Mouse (Mus musculus): ENCODE measurements around the gene Zfp867.

The Zfp867 gene

GRCm38 (mm10) chr11:59458973-59459372, 13.3 kb downstream of the Zfp867 start:
- no peak for DNase-seq (ENCODE audit: low read depth, low spot score)

- DNase-seq (ENCODE audit: low read depth, low spot score): no peak
These were observed 15.4 kb downstream of the Zfp867 start for GRCm38 (mm10) chr11:59456891-59457290.

GRCm38 (mm10) chr11:59456346-59456745, 15.9 kb downstream of the Zfp867 start:
- DNase-seq (ENCODE audit: low read depth, low spot score): no peak

GRCm38 (mm10) chr11:59451086-59451485, 21.2 kb downstream of the Zfp867 start, which contains the start of gene Snap47:
TSS of gene Snap47 (minus strand) at chr11:59451186.
- DNase-seq (ENCODE audit: low read depth, low spot score): no peak

GRCm38 (mm10) chr11:59450230-59450771, 22.0 kb downstream of the Zfp867 start:
- DNase-seq (ENCODE audit: low read depth, low spot score): peak; percentile 21

- DNase-seq (ENCODE audit: low read depth, low spot score): peak; percentile 85
These were observed 22.5 kb downstream of the Zfp867 start, which contains the start of gene Jmjd4 for GRCm38 (mm10) chr11:59449741-59450229. TSS of gene Jmjd4 (plus strand) at chr11:59450045.

GRCm38 (mm10) chr11:59443102-59443501, 29.2 kb downstream of the Zfp867 start:
- DNase-seq (ENCODE audit: low read depth, low spot score): no peak

GRCm38 (mm10) chr11:59437954-59438353, 34.3 kb downstream of the Zfp867 start:
- DNase-seq (ENCODE audit: low read depth, low spot score): no peak

GRCm38 (mm10) chr11:59432261-59432660, 40.0 kb downstream of the Zfp867 start:
- no peak for DNase-seq (ENCODE audit: low read depth, low spot score)

GRCm38 (mm10) chr11:59429959-59430358, 42.3 kb downstream of the Zfp867 start:
- DNase-seq (ENCODE audit: low read depth, low spot score): no peak

GRCm38 (mm10) chr11:59428057-59428660, 44.1 kb downstream of the Zfp867 start:
- DNase-seq (ENCODE audit: low read depth, low spot score): no peak

- no peak for DNase-seq (ENCODE audit: low read depth, low spot score)
These were observed 46.6 kb downstream of the Zfp867 start for GRCm38 (mm10) chr11:59425671-59426101.

- no peak for DNase-seq (ENCODE audit: low read depth, low spot score)
These were observed 49.2 kb downstream of the Zfp867 start for GRCm38 (mm10) chr11:59423010-59423588.

- no peak for DNase-seq (ENCODE audit: low read depth, low spot score)
These were observed 50.3 kb downstream of the Zfp867 start for GRCm38 (mm10) chr11:59421967-59422366.

GRCm38 (mm10) chr11:59421436-59421835, 50.8 kb downstream of the Zfp867 start:
- no peak for DNase-seq (ENCODE audit: low read depth, low spot score)

- DNase-seq (ENCODE audit: low read depth, low spot score): no peak
These were observed 53.6 kb downstream of the Zfp867 start for GRCm38 (mm10) chr11:59418708-59419107.

GRCm38 (mm10) chr11:59412999-59413863, 59.0 kb downstream of the Zfp867 start:
- no peak for DNase-seq (ENCODE audit: low read depth, low spot score)

- DNase-seq (ENCODE audit: low read depth, low spot score): no peak
These were observed 60.2 kb downstream of the Zfp867 start for GRCm38 (mm10) chr11:59412058-59412457.

Data from retina, postnatal 7 days (tissue).